Mouse (Mus musculus) brain, embryonic 14.5 days (tissue): ENCODE results near the gene Tenm2. TPM values are rescaled to one million over a fixed set of nuclear protein-coding genes. Genes with fewer than 3 reads are reported as not detected.
A peak's percentile ranks its signal among the peaks of the same experiment; 100 is the strongest.

Experiments
- DNase-seq: peaks from one replicate; pipeline ENCODE4 v3.0.0-alpha.2; 2011; ENCODE audit warnings: low read depth
- CTCF ChIP-seq: fragments of 200-500 bp; IDR thresholded peaks from 2 replicates; pipeline ENCODE4 v1.5.1; 2012; ENCODE audit warnings: inconsistent platforms, mild to moderate bottlenecking, moderate library complexity, borderline replicate concordance; ENCODE audit not compliant: insufficient read depth, insufficient read length; ENCODE audit errors: extremely low read depth
- POLR2A ChIP-seq: fragments of 200-500 bp; IDR thresholded peaks from 2 replicates; pipeline ENCODE4 v1.6.1; 2012; ENCODE audit warnings: mild to moderate bottlenecking, inconsistent platforms, borderline replicate concordance; ENCODE audit not compliant: poor library complexity, insufficient read depth, insufficient read length, severe bottlenecking; ENCODE audit errors: extremely low read depth
- polyA plus RNA-seq: library from polyadenylated mRNA; depleted of rRNA; stranded (reverse); fragments of >200 nt; gene quantifications from 2 replicates; pipeline ENCODE4 v1.2.3, GENCODE M21; 2012

The Tenm2 gene
- polyA plus RNA-seq, 1 experiment, result 47.2 TPM

DNA sequence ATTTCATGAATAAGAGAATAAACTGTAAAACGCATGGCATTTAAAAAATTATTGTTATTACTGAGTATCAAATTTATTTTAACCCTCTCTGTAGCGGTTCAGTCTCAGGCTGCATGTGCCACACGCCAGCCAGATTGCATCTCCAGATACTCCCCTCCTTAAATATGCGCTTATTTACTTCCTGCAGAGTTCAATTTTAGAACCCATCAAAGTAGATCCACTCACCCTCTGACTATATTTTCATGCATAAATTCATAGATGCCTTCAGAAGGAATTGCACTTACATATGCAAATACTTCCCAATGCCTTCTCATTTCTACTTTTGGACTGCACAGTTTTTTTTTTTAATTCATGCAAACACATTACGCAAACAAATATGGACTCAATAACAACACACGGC is 294.3 kb downstream of the Tenm2 start:
- peak; percentile 45 for DNase-seq
- TF ChIP-seq POLR2A (no peak), CTCF (no peak)

DNA sequence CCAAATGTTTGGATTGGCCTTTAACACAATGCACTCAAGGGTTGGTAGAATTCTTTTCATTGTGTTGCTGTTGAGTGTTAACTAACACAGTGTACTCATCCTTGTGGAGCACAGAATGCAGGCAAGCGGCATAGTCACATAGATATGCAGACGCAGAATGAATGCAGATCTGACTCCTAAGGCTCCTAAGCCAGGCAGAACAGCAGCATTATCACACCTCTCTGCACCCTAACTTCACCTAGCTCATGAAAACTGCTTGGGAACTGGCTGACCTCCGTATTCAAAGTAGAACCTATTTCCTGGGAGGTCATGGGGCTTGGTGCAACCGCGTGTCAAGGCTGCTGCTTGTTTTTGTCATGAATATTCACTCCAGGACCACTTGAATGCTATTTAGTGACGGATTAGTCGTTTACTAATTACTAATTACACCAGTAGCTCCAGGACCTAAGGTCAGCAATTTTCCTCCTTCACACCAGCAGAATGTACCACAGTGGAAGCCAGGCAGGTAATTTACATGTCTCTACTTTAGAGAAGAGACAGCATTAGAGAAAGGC is 295.1 kb downstream of the Tenm2 start:
- DNase-seq, result peak; percentile 50
- TF ChIP-seq POLR2A (no peak), CTCF (no peak)

DNA sequence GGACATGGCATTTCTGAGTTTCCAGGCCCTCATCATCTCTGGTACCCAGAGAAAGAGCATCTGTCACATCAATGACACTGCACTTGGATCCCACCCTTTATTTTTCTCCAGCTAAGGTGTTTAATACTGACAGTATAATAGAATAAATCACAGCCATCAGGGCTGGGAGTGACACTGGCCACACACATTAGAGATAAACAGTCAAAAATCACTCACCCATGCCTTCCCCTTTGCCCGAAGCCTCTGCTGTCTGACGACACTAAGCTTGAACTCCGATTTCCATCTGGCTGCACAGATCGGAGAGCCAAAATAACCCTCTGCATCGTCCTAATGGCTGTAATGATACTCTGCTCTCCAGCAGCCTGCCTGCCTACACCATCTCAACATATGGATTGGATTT is 305.9 kb downstream of the Tenm2 start:
- TF ChIP-seq CTCF (no peak), POLR2A (no peak)
- DNase-seq, result no peak

DNA sequence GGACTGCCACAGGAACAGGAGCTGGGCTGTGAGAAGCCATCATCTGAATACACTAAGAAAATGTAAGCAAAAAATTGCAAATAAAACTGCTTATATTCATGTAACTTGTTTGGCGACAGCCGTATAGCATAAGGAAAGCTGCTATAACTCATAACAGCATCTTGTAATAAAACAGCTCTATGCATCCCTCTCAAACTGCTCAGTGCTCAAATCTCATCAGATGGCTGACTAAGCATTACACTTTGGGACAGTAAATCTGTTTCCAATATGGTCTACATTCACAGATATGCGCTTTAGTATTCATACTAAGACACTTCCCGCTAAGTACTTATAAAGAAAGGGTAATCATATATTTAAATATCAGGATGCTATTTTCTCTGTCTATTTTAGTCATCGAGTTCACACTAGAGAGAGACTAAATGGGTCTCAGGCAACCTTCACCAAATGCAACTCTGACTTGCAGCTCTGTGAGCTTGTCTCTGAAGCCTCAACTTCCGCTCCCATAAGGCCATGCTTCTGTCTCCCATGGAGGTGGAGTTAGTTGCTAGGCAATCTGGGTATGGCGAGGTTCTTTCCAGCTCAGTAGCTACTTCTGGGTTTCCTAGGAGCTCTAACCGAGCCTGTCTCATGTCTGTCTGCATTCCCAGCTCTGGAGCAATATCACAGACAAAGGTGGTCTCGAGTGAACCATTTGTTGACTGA is 308.9 kb downstream of the Tenm2 start:
- DNase-seq, result peak; percentile 40
- TF ChIP-seq CTCF, result no peak
- no peak for TF ChIP-seq POLR2A

DNA sequence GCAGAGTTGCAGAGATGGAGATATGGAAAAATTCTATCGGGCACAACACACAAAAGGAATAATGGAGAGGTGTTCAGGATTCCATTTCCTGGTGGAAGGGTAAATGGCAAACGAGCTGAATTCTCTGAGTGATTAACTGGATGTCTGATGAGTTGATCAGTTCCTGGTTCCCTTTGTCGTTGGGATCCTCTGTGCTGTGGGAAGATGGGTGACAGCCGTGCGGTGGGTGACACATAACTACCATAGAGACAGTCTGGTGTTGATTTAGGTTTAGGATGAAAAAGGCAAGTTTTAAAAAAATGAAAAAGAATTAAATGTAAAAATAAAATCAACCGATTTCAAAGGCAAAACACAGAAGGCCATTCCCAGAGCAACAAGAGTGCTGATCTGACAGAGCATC is 316.5 kb downstream of the Tenm2 start:
- no peak for DNase-seq
- TF ChIP-seq POLR2A (no peak), CTCF (no peak)

DNA sequence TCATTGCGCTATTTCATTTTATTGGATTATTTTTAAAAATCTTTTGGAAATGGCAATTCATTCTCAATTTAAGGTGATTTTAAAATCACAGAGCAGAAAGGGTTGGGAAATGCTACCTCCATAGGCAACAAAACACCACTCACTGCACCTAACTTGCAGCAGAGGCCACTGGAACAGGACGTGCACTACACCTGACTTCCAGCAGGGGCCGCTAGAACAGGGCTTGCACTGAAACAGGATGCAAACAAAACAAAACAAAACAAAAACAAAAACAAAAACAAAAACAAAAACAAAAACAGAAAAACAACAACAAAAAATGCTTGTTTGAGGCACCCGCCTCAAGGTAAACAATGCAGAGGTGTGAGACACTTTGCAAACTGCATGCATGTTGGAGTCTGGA is 324.4 kb downstream of the Tenm2 start:
- DNase-seq, result no peak
- TF ChIP-seq POLR2A, result no peak
- TF ChIP-seq CTCF, result peak; percentile 64

DNA sequence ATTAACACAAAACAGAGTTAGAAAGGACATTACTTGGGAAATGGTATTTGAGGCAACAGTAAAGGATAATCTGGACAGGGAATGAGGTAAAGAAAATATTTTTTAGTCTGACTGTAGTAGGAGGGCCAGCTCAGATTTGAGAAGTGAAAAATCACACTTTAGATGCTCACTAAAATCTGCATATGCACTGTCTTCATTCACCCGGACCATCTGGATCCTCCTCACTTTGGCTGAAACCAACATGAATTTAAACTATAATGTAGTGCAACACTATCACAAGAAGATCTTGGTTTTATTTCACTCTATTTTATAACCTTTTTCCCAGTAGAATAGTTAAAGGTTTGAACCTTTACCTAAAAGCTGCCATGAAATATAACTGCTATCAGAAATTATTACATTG is 326.7 kb downstream of the Tenm2 start:
- TF ChIP-seq CTCF, result no peak
- no peak for TF ChIP-seq POLR2A
- no peak for DNase-seq

DNA sequence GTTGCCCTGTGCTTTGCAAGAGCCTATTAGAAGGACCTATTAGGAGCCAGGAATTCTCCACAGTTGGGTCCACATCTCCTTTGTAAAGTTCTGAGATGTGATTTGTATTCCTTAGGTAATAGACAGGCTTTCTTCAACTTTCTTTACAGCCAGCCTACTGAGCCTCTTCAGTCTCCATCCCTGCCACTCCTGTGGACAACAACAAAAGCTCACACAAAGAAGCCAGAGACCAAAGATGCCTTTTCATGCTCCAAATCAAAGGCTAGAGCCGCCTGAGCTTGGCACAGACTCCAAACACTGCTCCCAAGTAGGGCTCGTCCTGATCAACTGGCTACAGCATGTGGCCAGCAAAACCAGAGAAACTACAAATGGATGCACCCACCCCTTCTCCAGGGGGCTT is 333.5 kb downstream of the Tenm2 start:
- TF ChIP-seq CTCF (no peak), POLR2A (no peak)
- DNase-seq, result peak; percentile 80

DNA sequence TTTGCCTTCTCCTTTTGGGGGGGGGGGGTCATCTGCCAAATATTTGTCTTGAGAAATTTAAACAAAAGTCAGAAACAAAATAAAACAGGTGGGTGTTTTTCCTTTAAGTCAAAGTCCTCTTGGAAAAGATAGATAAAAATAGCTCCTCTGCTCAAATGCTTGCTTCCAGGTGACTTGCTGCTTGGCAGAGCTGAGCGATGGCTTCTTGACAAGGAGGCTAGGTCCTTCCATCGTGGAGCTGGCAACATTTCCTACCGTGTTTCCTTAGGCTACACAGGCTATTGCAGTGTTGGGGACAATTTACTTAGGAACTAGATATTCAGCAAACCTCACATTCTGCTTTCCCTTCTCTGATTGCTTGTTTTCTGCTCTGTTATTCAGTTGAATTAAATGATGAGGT is 342.7 kb downstream of the Tenm2 start:
- no peak for DNase-seq
- TF ChIP-seq POLR2A, result no peak
- no peak for TF ChIP-seq CTCF

DNA sequence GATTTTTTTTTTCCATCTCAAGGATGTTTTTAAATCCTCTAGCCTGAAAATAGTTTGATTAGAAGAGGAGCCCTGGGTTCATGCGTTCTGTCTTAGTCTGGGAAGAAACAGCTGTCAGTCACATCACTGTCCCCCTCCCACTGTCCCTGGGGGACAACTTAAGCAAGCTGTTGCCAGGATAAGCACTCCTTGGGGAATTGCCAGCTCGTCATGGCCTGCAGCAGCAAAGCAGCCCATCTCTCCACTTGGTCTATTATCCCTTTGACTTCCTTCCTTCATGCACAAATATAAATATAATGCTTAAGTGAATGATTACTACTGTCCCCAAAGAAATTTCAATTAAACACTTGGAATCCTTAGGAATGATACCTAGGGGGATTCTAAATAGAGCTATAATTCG is 344.7 kb downstream of the Tenm2 start:
- DNase-seq, result peak; percentile 78
- TF ChIP-seq CTCF, result no peak
- no peak for TF ChIP-seq POLR2A

DNA sequence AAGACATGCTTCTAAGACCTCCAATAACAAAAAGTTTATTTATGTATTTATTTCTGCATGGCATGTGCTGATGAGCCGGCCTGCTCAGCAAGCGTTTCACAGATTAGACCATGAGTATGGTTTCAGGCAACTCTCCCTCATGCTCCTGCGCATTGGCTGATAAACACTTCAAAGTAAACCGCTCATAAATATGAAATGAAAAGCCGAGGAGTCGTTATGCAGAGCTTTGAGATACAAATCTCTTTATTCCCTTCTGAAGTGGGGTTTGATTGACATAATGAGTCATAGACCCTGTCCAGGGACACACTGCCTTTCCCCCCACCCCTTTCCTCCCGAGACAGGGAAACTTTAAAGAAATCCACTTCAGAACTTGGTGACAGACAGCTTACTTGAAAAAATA is 348.3 kb downstream of the Tenm2 start:
- TF ChIP-seq POLR2A (no peak), CTCF (no peak)
- DNase-seq, result peak; percentile 82

DNA sequence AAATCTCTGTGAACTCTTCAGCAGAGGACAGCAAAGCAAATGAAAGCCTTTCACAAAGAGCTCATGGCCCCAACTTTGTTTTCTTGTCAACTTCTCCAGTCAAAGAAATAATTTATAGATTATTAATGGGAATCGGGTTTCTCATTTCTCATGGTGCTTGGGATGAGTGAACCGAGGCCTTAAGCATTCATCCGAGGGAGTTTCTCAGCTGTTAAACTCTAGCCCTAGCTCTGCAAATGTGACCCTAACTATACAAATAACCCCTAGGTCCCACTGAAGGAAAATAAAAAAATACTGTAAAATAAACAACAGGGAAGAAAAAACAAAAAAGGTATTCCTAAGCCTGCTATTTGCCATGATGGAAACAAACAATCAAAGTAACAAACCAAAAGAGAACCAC is 349.6 kb downstream of the Tenm2 start:
- no peak for DNase-seq
- TF ChIP-seq POLR2A, result no peak
- no peak for TF ChIP-seq CTCF
